Mouse (Mus musculus): ENCODE measurements at regions not wholly inside any gene's neighbourhood (a gene's known extent, or its start where the extent isn't known, plus 50 kb on each side); places are given as distances from the start of the nearest gene placed in this dataset.

DNA sequence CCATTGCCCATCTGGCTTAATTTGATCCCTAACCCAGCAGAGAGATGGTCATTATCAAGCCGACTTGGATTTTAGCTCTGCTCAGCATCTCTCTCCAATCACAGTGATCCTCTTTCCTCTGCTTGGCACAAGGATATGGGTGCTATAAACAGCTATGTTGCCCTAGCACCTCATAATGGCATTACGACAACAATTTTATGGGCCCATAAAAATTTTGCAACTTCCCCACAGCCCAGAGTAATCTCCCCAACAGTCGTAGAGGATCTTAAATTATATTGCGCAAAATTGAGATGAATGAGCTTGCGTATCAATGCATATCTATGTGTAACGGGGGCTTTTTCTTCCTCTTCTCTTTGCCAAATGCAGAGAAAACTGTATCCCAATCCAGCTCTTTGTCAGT lies 329.4 kb downstream of the Hlx start:
- H3K9ac ChIP-seq (ENCODE audit: low read depth, low read length): no peak overlapping the region
- ATAC-seq (ENCODE audit: low FRiP score) (no peak), DNase-seq (ENCODE audit: low spot score) (no peak)
- 91% methylated on average over 6 of the region's 6 CpGs for WGBS
- H3K27me3 ChIP-seq (ENCODE audit: control insufficient read depth, insufficient read depth, low read length): no peaks in the 10 kb centered on the region
- H3K4me2 ChIP-seq (replicated peaks; ENCODE audit: low read depth, low read length): no peak overlapping the region
- H3K4me1 ChIP-seq (replicated peaks; ENCODE audit: control insufficient read depth, insufficient read depth, low read length): no peaks in the 10 kb centered on the region
- H3K4me3 ChIP-seq (ENCODE audit: low read depth, low read length): no peak overlapping the region
- H3K9me3 ChIP-seq (ENCODE audit: control insufficient read depth, low read length): no peaks in the 10 kb centered on the region
- no peak overlapping the region for H3K27ac ChIP-seq (ENCODE audit: low read depth, low read length)
- H3K36me3 ChIP-seq (ENCODE audit: control insufficient read depth, insufficient read depth, low read length): no peaks in the 10 kb centered on the region

DNA sequence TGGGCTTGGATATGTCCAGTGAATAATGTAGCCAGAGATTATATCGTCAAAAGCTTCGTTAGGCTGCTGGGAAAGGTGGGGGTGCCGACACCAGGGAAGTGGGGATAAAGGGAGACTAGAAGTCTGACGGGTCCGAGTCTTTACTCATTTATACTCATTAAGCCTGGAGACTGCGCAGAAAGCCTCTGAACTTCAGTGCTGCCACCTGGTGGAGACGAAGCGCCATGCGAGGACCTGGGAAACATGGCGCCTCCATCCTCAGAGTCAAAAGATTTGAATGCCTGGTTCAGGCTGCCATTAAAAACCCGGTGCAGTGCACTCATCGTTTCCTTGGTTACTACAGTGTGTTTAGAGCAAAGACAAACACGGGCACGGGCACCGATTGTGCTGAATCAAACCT lies 337.2 kb downstream of the Hlx start:
- no peak overlapping the region for H3K27ac ChIP-seq (ENCODE audit: low read depth, low read length)
- no peaks in the 10 kb centered on the region for H3K36me3 ChIP-seq (ENCODE audit: control insufficient read depth, insufficient read depth, low read length)
- no peaks in the 10 kb centered on the region for H3K27me3 ChIP-seq (ENCODE audit: control insufficient read depth, insufficient read depth, low read length)
- 56% methylated on average over 15 of the region's 15 CpGs for WGBS
- no peaks in the 10 kb centered on the region for H3K9me3 ChIP-seq (ENCODE audit: control insufficient read depth, low read length)
- no peak overlapping the region for H3K9ac ChIP-seq (ENCODE audit: low read depth, low read length)
- H3K4me2 ChIP-seq (replicated peaks; ENCODE audit: low read depth, low read length): no peak overlapping the region
- ATAC-seq (ENCODE audit: low FRiP score): no peak
- peak; percentile 61 for DNase-seq (ENCODE audit: low spot score)
- no peaks in the 10 kb centered on the region for H3K4me1 ChIP-seq (replicated peaks; ENCODE audit: control insufficient read depth, insufficient read depth, low read length)
- no peak overlapping the region for H3K4me3 ChIP-seq (ENCODE audit: low read depth, low read length)

DNA sequence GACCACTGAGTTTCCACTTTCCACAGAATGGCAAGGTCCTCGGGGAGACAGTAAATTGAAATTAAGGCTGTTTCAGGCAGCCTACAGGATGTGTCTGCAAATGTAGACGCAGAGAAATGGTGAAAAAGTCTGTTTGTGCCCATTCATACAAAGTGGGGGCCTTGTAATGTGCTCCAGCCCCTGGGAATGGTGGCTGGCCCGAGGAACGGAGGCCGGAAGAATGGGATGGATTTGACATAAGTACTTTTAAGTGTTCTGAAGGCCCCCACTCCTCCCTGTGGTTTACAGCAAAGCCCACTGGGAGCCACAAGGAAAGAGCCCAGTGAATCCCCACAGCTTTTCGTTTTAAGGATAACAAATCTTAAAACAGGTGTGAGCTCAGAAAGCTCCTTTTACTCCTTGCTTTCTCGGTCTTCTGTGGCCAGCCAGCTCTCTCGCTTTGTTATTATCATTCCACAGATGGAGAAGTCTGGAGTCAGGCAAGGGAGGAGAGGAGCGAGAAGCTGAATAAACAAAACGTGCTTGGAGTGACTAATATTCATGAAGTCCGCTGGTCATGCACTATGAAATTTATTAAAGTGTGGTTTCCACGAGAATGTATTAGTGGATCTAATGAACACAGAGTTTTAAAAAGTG lies 337.7 kb downstream of the Hlx start:
- Histone ChIP-seq H3K27me3 (ENCODE audit: control insufficient read depth, insufficient read depth, low read length) (no peaks in the 10 kb centered on the region), H3K4me2 (replicated peaks; ENCODE audit: low read depth, low read length) (no peak overlapping the region), H3K4me1 (replicated peaks; ENCODE audit: control insufficient read depth, insufficient read depth, low read length) (no peaks in the 10 kb centered on the region), H3K4me3 (ENCODE audit: low read depth, low read length) (no peak overlapping the region), H3K27ac (ENCODE audit: low read depth, low read length) (no peak overlapping the region), H3K9me3 (ENCODE audit: control insufficient read depth, low read length) (no peaks in the 10 kb centered on the region), H3K36me3 (ENCODE audit: control insufficient read depth, insufficient read depth, low read length) (no peaks in the 10 kb centered on the region), H3K9ac (ENCODE audit: low read depth, low read length) (no peak overlapping the region)
- ATAC-seq (ENCODE audit: low FRiP score) (no peak), DNase-seq (ENCODE audit: low spot score) (no peak)
- WGBS: 80% methylated on average over 12 of the region's 12 CpGs

DNA sequence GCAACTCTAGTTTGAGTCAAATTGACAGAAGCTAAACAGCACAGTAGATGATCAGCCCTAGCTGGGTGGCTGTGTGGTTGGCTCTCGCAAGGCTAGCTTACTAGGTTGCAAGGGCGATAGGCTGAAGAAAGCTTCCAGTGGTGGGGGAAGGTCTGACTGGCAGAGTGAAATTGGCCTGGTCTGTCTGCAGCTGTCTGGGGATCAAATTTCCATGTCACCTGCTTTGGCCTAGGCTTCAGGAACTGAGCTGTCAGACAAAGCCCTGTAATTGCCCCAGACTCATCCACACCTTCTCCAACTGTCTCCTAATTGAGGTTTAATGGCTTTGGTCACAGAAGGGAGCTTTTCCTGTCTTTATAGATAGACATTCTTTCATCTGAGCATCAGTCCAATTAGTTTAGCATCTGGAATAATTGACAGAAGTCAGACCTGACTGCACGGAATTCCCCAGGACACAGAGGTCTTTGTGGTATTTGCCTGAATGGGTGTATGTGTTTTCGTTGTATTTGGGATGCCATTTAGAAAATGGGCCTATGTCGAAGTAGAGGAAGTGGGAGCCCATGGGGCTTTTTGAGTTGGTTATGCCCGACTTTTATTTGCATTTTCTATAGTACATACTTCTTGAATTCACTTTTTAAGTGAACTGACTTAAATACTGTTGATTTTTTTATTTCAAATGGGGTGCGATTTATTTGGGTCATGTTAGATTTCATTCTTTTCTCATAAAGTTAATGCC lies 348.2 kb downstream of the Hlx start:
- Histone ChIP-seq H3K27me3 (ENCODE audit: control insufficient read depth, insufficient read depth, low read length) (no peaks in the 10 kb centered on the region), H3K9me3 (ENCODE audit: control insufficient read depth, low read length) (no peaks in the 10 kb centered on the region), H3K4me3 (ENCODE audit: low read depth, low read length) (no peak overlapping the region), H3K36me3 (ENCODE audit: control insufficient read depth, insufficient read depth, low read length) (no peaks in the 10 kb centered on the region), H3K27ac (ENCODE audit: low read depth, low read length) (no peak overlapping the region), H3K4me2 (replicated peaks; ENCODE audit: low read depth, low read length) (no peak overlapping the region), H3K9ac (ENCODE audit: low read depth, low read length) (no peak overlapping the region), H3K4me1 (replicated peaks; ENCODE audit: control insufficient read depth, insufficient read depth, low read length) (no peaks in the 10 kb centered on the region)
- ATAC-seq (ENCODE audit: low FRiP score) (no peak), DNase-seq (ENCODE audit: low spot score) (no peak)
- WGBS: 72% methylated on average over 7 of the region's 7 CpGs

DNA sequence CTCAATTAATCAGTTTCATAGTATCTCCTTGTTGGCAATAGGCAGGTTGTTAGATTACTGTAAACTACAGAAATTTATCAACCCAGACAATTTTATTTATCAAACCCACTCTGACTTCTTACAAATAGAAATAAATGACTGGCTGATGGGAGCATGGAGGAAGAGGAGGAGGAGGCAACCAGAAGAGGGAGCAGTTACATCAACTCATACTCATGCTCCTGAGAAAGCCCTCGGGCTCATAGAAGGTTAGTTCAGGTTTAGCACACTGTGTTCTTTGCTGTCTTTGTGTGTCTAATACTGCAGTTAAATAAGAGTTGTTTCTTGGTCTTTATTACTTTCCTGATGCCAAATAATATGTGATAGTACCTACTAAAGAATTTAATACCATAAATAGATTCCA lies 344.6 kb upstream of the 1700056E22Rik start:
- H3K36me3 ChIP-seq (ENCODE audit: control insufficient read depth, insufficient read depth, low read length): no peaks in the 10 kb centered on the region
- ATAC-seq (ENCODE audit: low FRiP score): no peak
- WGBS: 94% methylated on average over 1 of the region's 1 CpGs
- H3K4me3 ChIP-seq (ENCODE audit: low read depth, low read length): no peak overlapping the region
- no peak for DNase-seq (ENCODE audit: low spot score)
- H3K4me1 ChIP-seq (replicated peaks; ENCODE audit: control insufficient read depth, insufficient read depth, low read length): no peaks in the 10 kb centered on the region
- H3K27ac ChIP-seq (ENCODE audit: low read depth, low read length): no peak overlapping the region
- no peaks in the 10 kb centered on the region for H3K9me3 ChIP-seq (ENCODE audit: control insufficient read depth, low read length)
- H3K9ac ChIP-seq (ENCODE audit: low read depth, low read length): no peak overlapping the region
- H3K4me2 ChIP-seq (replicated peaks; ENCODE audit: low read depth, low read length): no peak overlapping the region
- no peaks in the 10 kb centered on the region for H3K27me3 ChIP-seq (ENCODE audit: control insufficient read depth, insufficient read depth, low read length)

DNA sequence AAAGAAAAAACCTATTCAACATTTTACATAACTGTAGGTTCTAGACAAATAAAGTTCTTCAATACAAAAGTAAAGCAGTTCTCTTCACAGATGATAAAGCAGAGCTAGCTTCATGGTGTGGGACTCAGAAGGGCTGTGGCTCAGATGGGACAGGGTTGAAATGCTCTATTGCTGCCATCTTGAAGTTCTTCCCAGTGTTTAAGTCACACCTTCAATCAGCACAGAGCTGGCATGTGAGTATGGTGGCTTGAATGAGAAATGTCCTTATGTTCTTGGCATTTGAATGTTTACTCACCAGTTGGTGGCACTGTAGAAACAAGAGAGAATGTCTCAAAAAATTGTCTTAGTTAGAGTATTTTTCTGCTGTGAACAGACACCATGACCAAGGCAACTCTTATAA lies 330.9 kb upstream of the 1700056E22Rik start:
- no peaks in the 10 kb centered on the region for H3K27me3 ChIP-seq (ENCODE audit: control insufficient read depth, insufficient read depth, low read length)
- H3K4me2 ChIP-seq (replicated peaks; ENCODE audit: low read depth, low read length): no peak overlapping the region
- H3K9ac ChIP-seq (ENCODE audit: low read depth, low read length): no peak overlapping the region
- no peak overlapping the region for H3K27ac ChIP-seq (ENCODE audit: low read depth, low read length)
- ATAC-seq (ENCODE audit: low FRiP score) (no peak), DNase-seq (ENCODE audit: low spot score) (no peak)
- no peaks in the 10 kb centered on the region for H3K9me3 ChIP-seq (ENCODE audit: control insufficient read depth, low read length)
- H3K4me1 ChIP-seq (replicated peaks; ENCODE audit: control insufficient read depth, insufficient read depth, low read length): no peaks in the 10 kb centered on the region
- H3K36me3 ChIP-seq (ENCODE audit: control insufficient read depth, insufficient read depth, low read length): no peaks in the 10 kb centered on the region
- no peak overlapping the region for H3K4me3 ChIP-seq (ENCODE audit: low read depth, low read length)

DNA sequence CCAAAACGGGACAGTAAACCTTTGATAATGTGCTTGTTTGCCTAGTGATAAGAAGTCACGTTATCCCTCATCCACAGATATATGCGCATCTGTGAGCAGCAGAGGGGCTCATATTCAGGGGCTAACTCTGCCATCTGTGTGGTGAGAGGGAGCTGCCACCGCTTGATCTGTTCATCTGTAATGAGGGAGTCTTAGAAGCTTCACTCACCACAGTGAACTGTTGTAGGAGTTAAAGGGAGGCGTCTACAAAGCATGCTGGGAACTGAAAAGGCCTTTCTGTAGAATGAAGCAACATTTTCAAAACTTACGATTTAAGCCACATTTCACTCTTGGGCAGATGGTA lies 324.1 kb upstream of the 1700056E22Rik start:
- Histone ChIP-seq H3K4me1 (replicated peaks; ENCODE audit: control insufficient read depth, insufficient read depth, low read length) (no peaks in the 10 kb centered on the region), H3K4me2 (replicated peaks; ENCODE audit: low read depth, low read length) (no peak overlapping the region), H3K4me3 (ENCODE audit: low read depth, low read length) (no peak overlapping the region), H3K36me3 (ENCODE audit: control insufficient read depth, insufficient read depth, low read length) (no peaks in the 10 kb centered on the region), H3K9me3 (ENCODE audit: control insufficient read depth, low read length) (no peaks in the 10 kb centered on the region), H3K27me3 (ENCODE audit: control insufficient read depth, insufficient read depth, low read length) (no peaks in the 10 kb centered on the region), H3K27ac (ENCODE audit: low read depth, low read length) (no peak overlapping the region), H3K9ac (ENCODE audit: low read depth, low read length) (no peak overlapping the region)
- WGBS: 90% methylated on average over 6 of the region's 6 CpGs
- DNase-seq (ENCODE audit: low spot score) (no peak), ATAC-seq (ENCODE audit: low FRiP score) (no peak)

DNA sequence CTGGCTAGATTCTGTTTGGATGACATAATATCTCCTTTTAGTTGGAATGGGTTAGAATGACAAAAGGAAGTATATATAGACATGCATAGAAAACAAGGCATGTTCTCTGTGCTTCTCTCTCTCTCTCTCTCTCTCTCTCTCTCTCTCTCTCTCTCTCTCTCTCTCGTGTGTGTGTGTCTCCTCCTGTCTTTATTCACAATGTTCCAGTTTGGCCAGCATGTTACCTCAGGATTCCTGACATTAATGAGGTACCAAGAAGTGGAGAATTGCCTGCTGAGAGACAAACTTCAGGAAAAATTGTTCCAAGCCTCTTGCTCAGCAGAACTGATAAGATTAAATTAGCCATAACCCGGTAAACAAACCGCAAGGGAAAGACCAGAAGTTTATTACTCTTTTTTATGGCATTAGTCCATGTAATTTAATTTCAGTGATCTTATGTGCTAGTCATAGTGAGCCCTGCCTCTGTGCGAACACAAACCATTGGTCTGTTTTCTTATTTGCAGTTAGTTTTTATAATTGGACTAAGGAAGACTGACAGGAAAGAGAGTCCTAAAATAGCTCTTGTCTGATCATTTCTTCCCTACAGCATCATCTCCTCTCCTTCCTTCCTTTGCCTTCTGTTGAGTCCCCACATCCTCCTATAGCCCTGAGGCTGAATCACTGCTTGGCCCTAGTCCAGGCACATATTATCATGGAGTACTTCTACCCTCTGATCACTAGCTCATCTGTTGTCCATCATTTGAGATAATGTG lies 323.5 kb upstream of the 1700056E22Rik start:
- Histone ChIP-seq H3K36me3 (ENCODE audit: control insufficient read depth, insufficient read depth, low read length) (no peaks in the 10 kb centered on the region), H3K9ac (ENCODE audit: low read depth, low read length) (no peak overlapping the region), H3K27ac (ENCODE audit: low read depth, low read length) (no peak overlapping the region), H3K4me3 (ENCODE audit: low read depth, low read length) (no peak overlapping the region), H3K9me3 (ENCODE audit: control insufficient read depth, low read length) (no peaks in the 10 kb centered on the region), H3K4me1 (replicated peaks; ENCODE audit: control insufficient read depth, insufficient read depth, low read length) (no peaks in the 10 kb centered on the region), H3K4me2 (replicated peaks; ENCODE audit: low read depth, low read length) (no peak overlapping the region), H3K27me3 (ENCODE audit: control insufficient read depth, insufficient read depth, low read length) (no peaks in the 10 kb centered on the region)
- DNase-seq (ENCODE audit: low spot score): no peak
- ATAC-seq (ENCODE audit: low FRiP score): no peak
- 86% methylated on average over 4 of the region's 4 CpGs for WGBS

Measured in hindbrain, embryonic 11.5 days (tissue).